Mouse (Mus musculus) heart, postnatal 4 days (tissue): ENCODE results near the gene Ctsk. TPM values are rescaled to one million over a fixed set of nuclear protein-coding genes. Genes with fewer than 3 reads are reported as not detected.
"Not testable (repeated sequence)": the region's sequence is repeated elsewhere in the genome, so short reads cannot be mapped to it uniquely, and the experiment has no call there.

ENCODE experiments used
- DNase-seq: peaks from one replicate; pipeline ENCODE4 v3.0.0; 2021
- total RNA-seq, 2 experiments: library from RNA; stranded (reverse); gene quantifications; 2 replicates each; pipeline ENCODE4 v1.2.3; 2021

The Ctsk gene
- total RNA-seq, 2 experiments from 2014 or later = 17.0 to 17.9 TPM

GRCm38 (mm10) chr3:95526111-95526510 lies 27.1 kb downstream of the Ctsk start:
- DNase-seq = no peak

GRCm38 (mm10) chr3:95526622-95527211 lies 27.7 kb downstream of the Ctsk start, which contains the start of gene Ctss:
Gene Ctss (plus strand): TSS chr3:95526786.
- no peak for DNase-seq

- DNase-seq = no peak
Observed at GRCm38 (mm10) chr3:95529814-95530213, 30.8 kb downstream of the Ctsk start.

GRCm38 (mm10) chr3:95531025-95531424 lies 32.0 kb downstream of the Ctsk start:
- DNase-seq = no peak

GRCm38 (mm10) chr3:95533364-95533763 lies 34.3 kb downstream of the Ctsk start:
- no peak for DNase-seq

GRCm38 (mm10) chr3:95534927-95535326 lies 35.9 kb downstream of the Ctsk start:
- no peak for DNase-seq

GRCm38 (mm10) chr3:95538936-95539335 lies 39.9 kb downstream of the Ctsk start:
- no peak for DNase-seq

- no peak for DNase-seq
Observed at GRCm38 (mm10) chr3:95539837-95540236, 40.8 kb downstream of the Ctsk start.

- DNase-seq = not testable (repeated sequence)
Observed at GRCm38 (mm10) chr3:95541186-95541585, 42.1 kb downstream of the Ctsk start.

GRCm38 (mm10) chr3:95542171-95542570 lies 43.1 kb downstream of the Ctsk start:
- no peak for DNase-seq

- no peak for DNase-seq
Observed at GRCm38 (mm10) chr3:95542981-95543380, 43.9 kb downstream of the Ctsk start.

- no peak for DNase-seq
Observed at GRCm38 (mm10) chr3:95550176-95550575, 51.1 kb downstream of the Ctsk start.

- no peak for DNase-seq
Observed at GRCm38 (mm10) chr3:95553986-95554385, 54.9 kb downstream of the Ctsk start.

Other genes starting within 250 kb of the Ctsk start
- gene Bnipl, start 248.1 kb upstream of the Ctsk start, total RNA-seq = not detected
- 10 to 100 TPM; 23.1 to 28.0 TPM for gene Mindy1, start 217.9 kb upstream of the Ctsk start, total RNA-seq
- 10 to 100 TPM; 33.2 to 36.3 TPM for gene Prune1, start 217.2 kb upstream of the Ctsk start, total RNA-seq
- gene Anxa9, start 192.1 kb upstream of the Ctsk start, total RNA-seq = under 1 TPM; 0.14 to 0.24 TPM
- gene Cers2, start 184.5 kb upstream of the Ctsk start, total RNA-seq = 10 to 100 TPM; 67.2 to 69.6 TPM
- gene Setdb1, start 142.1 kb upstream of the Ctsk start, total RNA-seq = 10 to 100 TPM; 18.3 to 19.2 TPM
- not detected for gene 4930558C23Rik, start 96.4 kb upstream of the Ctsk start, total RNA-seq
- gene Arnt, start 64.9 kb upstream of the Ctsk start, total RNA-seq = 10 to 100 TPM; 55.9 to 57.4 TPM
- 1 to 10 TPM; 6.5 to 9.0 TPM for gene Ctss, start 27.5 kb downstream of the Ctsk start, total RNA-seq
- gene Hormad1, start 60.4 kb downstream of the Ctsk start, total RNA-seq = not detected
- 10 to 100 TPM; 16.9 to 20.5 TPM for gene Golph3l, start 89.7 kb downstream of the Ctsk start, total RNA-seq
- gene Ensa, start 125.7 kb downstream of the Ctsk start, total RNA-seq = 10 to 100 TPM; 49.2 to 50.5 TPM
- 100 to 1,000 TPM; 112 to 115 TPM for gene Mcl1, start 159.5 kb downstream of the Ctsk start, total RNA-seq
- gene Adamtsl4, start 188.7 kb downstream of the Ctsk start, total RNA-seq = 10 to 100 TPM; 13.5 to 14.6 TPM
- gene Ecm1, start 240.3 kb downstream of the Ctsk start, total RNA-seq = 10 to 100 TPM; 41.3 to 43.8 TPM